Mouse (Mus musculus): ENCODE results near the gene Cd200. TPM values are rescaled to one million over a fixed set of nuclear protein-coding genes. Genes with fewer than 3 reads are reported as not detected.

The Cd200 gene
- polyA plus RNA-seq, 1 experiment from 2014 or later = 0.47 TPM

GRCm38 (mm10) chr16:45399947-45400555, 8.8 kb downstream of the Cd200 start:
- H3K27me3 ChIP-seq = no peaks in the 10 kb centered on the region
- in situ Hi-C loops (cut with MboI; ENCODE audit: low pct_unique_long_range_greater_than_20kb) = no loop called here
- DNase-seq (ENCODE audit: low read depth, low spot score) (no peak), ATAC-seq (no peak)
- ChIA-PET POLR2A (no interaction called here), CTCF (no interaction called here)
- no peak for TF ChIP-seq CTCF (IDR thresholded peaks at IDR 0.05)

DNA sequence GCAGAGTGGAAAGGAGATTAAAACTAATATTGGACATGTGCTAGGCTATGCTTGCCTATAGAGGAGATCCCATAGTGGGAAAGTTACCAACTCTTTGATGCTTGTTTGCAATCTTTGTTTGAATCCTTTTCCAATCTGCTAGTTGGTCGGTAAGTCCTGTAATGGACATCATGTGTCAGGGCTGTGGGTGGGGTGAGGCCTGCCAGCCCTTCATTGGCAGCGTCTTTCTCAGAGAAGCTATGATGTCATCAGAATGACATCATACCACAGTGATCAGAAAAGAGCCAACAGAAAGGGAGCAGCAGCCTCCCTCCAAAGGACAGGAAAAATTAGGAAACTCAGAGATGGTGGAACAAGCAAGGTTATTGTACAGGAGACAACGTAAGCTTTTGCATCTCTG, 9.4 kb downstream of the Cd200 start:
- DNase-seq (ENCODE audit: low read depth, low spot score) = no peak
- in situ Hi-C loops (cut with MboI; ENCODE audit: low pct_unique_long_range_greater_than_20kb) = no loop called here
- ChIA-PET POLR2A (no interaction called here), CTCF (no interaction called here)
- TF ChIP-seq CTCF (IDR thresholded peaks at IDR 0.05) = no peak
- H3K27me3 ChIP-seq = no peaks in the 10 kb centered on the region
- no peak for ATAC-seq

DNA sequence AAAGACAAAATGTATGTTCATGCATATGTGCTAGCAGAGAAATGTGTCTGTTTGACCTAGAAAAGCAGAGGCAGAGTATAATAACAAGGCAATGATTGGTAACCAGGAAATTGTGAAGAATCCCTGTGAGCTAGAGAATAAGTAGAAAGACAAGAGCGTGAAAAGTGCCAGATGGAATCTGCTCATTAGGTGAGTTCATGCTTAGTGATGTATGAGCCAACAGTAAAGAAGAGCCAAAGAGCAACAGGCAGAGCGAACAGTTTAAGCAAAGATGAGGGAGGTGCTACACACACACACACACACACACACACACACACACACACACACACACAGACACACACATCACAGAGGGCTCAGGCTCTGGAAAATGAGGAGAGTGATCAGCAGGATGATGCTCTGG, 11.4 kb downstream of the Cd200 start:
- POLR2A ChIA-PET = no interaction called here
- no peaks in the 10 kb centered on the region for H3K27me3 ChIP-seq
- no peak for TF ChIP-seq CTCF (IDR thresholded peaks at IDR 0.05)
- DNase-seq (ENCODE audit: low read depth, low spot score) (no peak), ATAC-seq (no peak)
- in situ Hi-C loops (cut with MboI; ENCODE audit: low pct_unique_long_range_greater_than_20kb) = no loop called here
- CTCF ChIA-PET = no interaction called here

DNA sequence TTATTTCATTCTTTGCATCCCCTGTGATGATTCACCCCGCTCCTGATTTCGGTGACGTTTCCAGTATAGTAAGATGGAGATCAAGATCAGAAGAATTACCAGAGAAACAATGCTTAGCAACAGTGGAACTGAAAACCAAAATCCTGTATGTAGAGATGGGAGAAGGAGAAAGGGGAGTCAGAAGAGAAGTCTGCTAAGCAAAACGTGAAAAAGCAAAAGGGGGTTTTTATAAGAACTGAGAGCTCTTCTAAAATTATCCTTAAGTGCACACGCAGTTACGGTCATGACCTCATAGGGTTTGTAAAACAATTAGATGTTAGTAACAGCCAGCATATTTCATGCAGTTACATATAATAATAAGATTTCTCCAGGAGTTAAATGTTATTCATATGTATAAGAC, 16.6 kb downstream of the Cd200 start:
- in situ Hi-C loops (cut with MboI; ENCODE audit: low pct_unique_long_range_greater_than_20kb) = no loop called here
- H3K27me3 ChIP-seq = no peaks in the 10 kb centered on the region

DNA sequence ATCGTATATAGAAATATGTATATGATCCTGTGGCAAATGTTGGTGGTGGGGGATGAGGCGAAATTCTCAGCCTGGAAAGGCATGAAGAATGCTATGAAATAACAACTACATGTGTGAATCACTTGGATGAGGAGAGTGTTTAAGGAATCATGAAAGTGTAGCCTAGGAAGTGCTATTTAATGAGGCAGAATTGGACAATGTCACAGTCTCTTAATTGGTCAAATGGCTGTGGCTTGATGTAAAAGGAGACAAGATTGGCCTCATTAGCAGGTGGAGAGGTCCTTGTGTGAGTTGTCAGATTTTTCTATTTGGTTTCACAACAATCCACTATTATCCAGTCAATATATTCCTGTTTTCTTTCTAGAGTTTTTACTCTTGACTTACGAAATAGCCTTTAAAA, 17.2 kb downstream of the Cd200 start:
- CTCF ChIA-PET = interaction anchor here (0.8 to 1.0 kb wide), 2 partner anchors 18 to 51 kb away, joined by 3 read pairs; no protein-coding TSS in a partner anchor
- no peak for TF ChIP-seq CTCF (IDR thresholded peaks at IDR 0.05)
- DNase-seq (ENCODE audit: low read depth, low spot score) = no peak
- POLR2A ChIA-PET = no interaction called here
- no peak for ATAC-seq
- H3K27me3 ChIP-seq = no peaks in the 10 kb centered on the region
- in situ Hi-C loops (cut with MboI; ENCODE audit: low pct_unique_long_range_greater_than_20kb) = no loop called here

More for the DNA sequence above, 16.6 kb downstream of the Cd200 start:
- POLR2A ChIA-PET = no interaction called here
- ATAC-seq (no peak), DNase-seq (ENCODE audit: low read depth, low spot score) (no peak)
- no peak for TF ChIP-seq CTCF (IDR thresholded peaks at IDR 0.05)
- CTCF ChIA-PET = interaction anchor here (0.8 to 1.0 kb wide), 2 partner anchors 17 to 52 kb away, joined by 3 read pairs; no protein-coding TSS in a partner anchor

GRCm38 (mm10) chr16:45390286-45390956, 18.4 kb downstream of the Cd200 start:
- no peak for DNase-seq (ENCODE audit: low read depth, low spot score)
- in situ Hi-C loops (cut with MboI; ENCODE audit: low pct_unique_long_range_greater_than_20kb) = no loop called here
- POLR2A ChIA-PET = no interaction called here
- ATAC-seq = no peak
- H3K27me3 ChIP-seq = no peaks in the 10 kb centered on the region
- no peak for TF ChIP-seq CTCF (IDR thresholded peaks at IDR 0.05)
- CTCF ChIA-PET = no interaction called here

GRCm38 (mm10) chr16:45389833-45390232, 19.0 kb downstream of the Cd200 start:
- CTCF ChIA-PET = no interaction called here
- in situ Hi-C loops (cut with MboI; ENCODE audit: low pct_unique_long_range_greater_than_20kb) = no loop called here
- no peak for TF ChIP-seq CTCF (IDR thresholded peaks at IDR 0.05)
- ATAC-seq (no peak), DNase-seq (ENCODE audit: low read depth, low spot score) (no peak)
- H3K27me3 ChIP-seq = no peaks in the 10 kb centered on the region
- POLR2A ChIA-PET = no interaction called here

DNA sequence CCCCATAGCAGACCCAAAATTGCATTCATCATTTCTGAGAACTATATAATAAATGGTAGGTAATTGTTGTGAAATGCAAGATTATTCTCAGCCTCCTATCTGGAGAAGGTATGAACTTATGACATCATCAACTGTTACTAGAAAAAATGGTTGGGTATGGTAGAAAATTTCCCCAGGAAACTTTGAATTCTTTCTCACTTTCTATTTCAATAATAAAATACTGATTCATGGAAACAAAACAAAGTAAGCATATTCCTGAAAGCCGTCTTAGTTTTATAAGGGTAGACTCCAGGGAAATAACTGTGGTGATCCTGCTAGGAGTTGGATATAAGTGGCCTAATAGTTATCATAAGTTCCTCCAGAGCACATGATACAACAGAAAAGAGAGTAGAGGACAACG, 19.8 kb downstream of the Cd200 start:
- CTCF ChIA-PET = no interaction called here
- in situ Hi-C loops (cut with MboI; ENCODE audit: low pct_unique_long_range_greater_than_20kb) = no loop called here
- ATAC-seq = no peak
- H3K27me3 ChIP-seq = no peaks in the 10 kb centered on the region
- TF ChIP-seq CTCF (IDR thresholded peaks at IDR 0.05) = no peak
- no peak for DNase-seq (ENCODE audit: low read depth, low spot score)
- POLR2A ChIA-PET = no interaction called here

DNA sequence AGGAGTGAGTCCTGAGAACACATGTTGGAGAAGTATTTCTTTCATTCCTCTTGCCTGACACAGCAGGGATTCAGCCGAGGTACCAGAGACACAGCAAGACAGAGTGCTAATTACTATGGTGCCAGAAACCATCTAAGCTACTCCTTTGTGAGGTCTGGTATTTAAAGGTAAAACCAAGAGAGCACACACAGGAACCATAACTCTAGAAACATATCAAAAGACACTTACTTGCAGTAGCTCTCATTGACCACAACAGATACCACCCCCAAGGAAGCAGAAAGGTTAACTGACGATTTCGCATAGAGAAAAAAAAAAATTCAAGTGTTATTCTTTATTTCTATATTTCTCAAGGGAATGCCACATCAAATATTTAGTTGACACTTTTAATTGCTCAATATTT, 27.0 kb downstream of the Cd200 start:
- H3K27me3 ChIP-seq = no peaks in the 10 kb centered on the region
- no peak for DNase-seq (ENCODE audit: low read depth, low spot score)
- TF ChIP-seq CTCF (IDR thresholded peaks at IDR 0.05) = no peak
- no peak for ATAC-seq
- CTCF ChIA-PET = no interaction called here
- in situ Hi-C loops (cut with MboI; ENCODE audit: low pct_unique_long_range_greater_than_20kb) = no loop called here
- POLR2A ChIA-PET = no interaction called here

DNA sequence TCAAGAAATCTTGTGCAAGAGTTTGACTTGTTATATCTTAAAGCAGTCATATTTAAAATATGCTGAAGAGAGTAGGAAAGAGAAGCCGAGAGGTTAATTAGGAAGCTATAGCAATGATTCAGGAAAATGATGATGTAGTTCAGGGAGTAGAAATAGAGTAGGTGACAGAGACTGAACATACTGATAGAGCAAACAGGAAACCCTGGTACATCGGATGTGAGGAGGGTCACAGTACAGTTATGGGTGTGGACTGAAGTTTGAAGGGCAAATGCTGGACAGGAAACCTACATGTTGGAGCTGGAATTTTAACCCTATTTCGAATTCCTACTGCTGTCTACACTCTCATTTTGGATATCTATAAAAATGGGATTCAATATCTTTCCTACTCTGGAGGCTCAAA, 29.9 kb downstream of the Cd200 start:
- no peak for DNase-seq (ENCODE audit: low read depth, low spot score)
- ChIA-PET CTCF (interaction anchor here (1.4 kb wide), 1 partner anchor 14 kb away, joined by 3 read pairs; no protein-coding TSS in a partner anchor), POLR2A (no interaction called here)
- in situ Hi-C loops (cut with MboI; ENCODE audit: low pct_unique_long_range_greater_than_20kb) = no loop called here
- no peak for ATAC-seq
- no peak for TF ChIP-seq CTCF (IDR thresholded peaks at IDR 0.05)
- no peaks in the 10 kb centered on the region for H3K27me3 ChIP-seq

- TF ChIP-seq CTCF (IDR thresholded peaks at IDR 0.05) = no peak
- ATAC-seq = no peak
- no peak for DNase-seq (ENCODE audit: low read depth, low spot score)
- in situ Hi-C loops (cut with MboI; ENCODE audit: low pct_unique_long_range_greater_than_20kb) = no loop called here
- H3K27me3 ChIP-seq = no peaks in the 10 kb centered on the region
- ChIA-PET CTCF (interaction anchor here (1.4 kb wide), 1 partner anchor 15 kb away, joined by 3 read pairs; no protein-coding TSS in a partner anchor), POLR2A (no interaction called here)
These were observed 30.5 kb downstream of the Cd200 start for GRCm38 (mm10) chr16:45378147-45378943.
